Mouse (Mus musculus) CH12.LX (cell line): ENCODE results near the gene Lrrc4. TPM values are rescaled to one million over a fixed set of nuclear protein-coding genes. Genes with fewer than 3 reads are reported as not detected.

ENCODE experiments used
- DNase-seq: peaks from one replicate; pipeline ENCODE4 v3.0.0-alpha.2; 2013; ENCODE audit errors: extremely low read depth
- H3K27ac ChIP-seq: 2 replicates; pipeline ENCODE4 v1.5.1; 2012; ENCODE audit warnings: low read depth, mild to moderate bottlenecking, control low read depth, moderate library complexity; ENCODE audit not compliant: insufficient read depth
- H3K27me3 ChIP-seq: replicated peaks from 2 replicates; pipeline ENCODE3; 2012; ENCODE audit warnings: inconsistent platforms
- H3K36me3 ChIP-seq, 2 experiments: replicated peaks in 1 of 2; 2 replicates each; pipeline versions ENCODE3 to v1.6.1; 2012; ENCODE audit warnings: inconsistent platforms in 1 of 2, low read length in 1 of 2, mild to moderate bottlenecking in 1 of 2, mixed read lengths in 1 of 2, moderate library complexity in 1 of 2; ENCODE audit not compliant: control insufficient read depth in 1 of 2, insufficient read depth in 1 of 2
- H3K4me1 ChIP-seq, 2 experiments: 2 replicates each; pipeline ENCODE4 v1.6.1; 2012; ENCODE audit warnings: inconsistent platforms in 1 of 2, moderate library complexity in 1 of 2; ENCODE audit not compliant: insufficient read depth in 2 of 2, control insufficient read depth in 1 of 2
- H3K4me2 ChIP-seq: 2 replicates; pipeline ENCODE4 v1.6.1; 2012; ENCODE audit warnings: low read depth, mild to moderate bottlenecking, control low read depth; ENCODE audit not compliant: poor library complexity, insufficient read depth, severe bottlenecking
- H3K4me3 ChIP-seq, 3 experiments: fragments of 150-350 bp in 1 of 3; sonication (generic) in 1 of 3; replicated peaks in 1 of 3; 2 replicates each; pipeline versions ENCODE3 to v1.5.1; 2011 to 2012; ENCODE audit warnings: low read depth in 2 of 3, low read length in 2 of 3, mild to moderate bottlenecking in 2 of 3, moderate library complexity in 2 of 3, control low read depth in 1 of 3, improper control_type of control experiment in 1 of 3, inconsistent platforms in 1 of 3, mixed read lengths in 1 of 3; ENCODE audit not compliant: poor library complexity in 1 of 3
- H3K79me2 ChIP-seq: replicated peaks from 2 replicates; pipeline ENCODE4 v1.6.1; 2012; ENCODE audit warnings: mild to moderate bottlenecking, moderate library complexity; ENCODE audit not compliant: control insufficient read depth, poor library complexity, insufficient read depth, severe bottlenecking; ENCODE audit errors: extremely low read depth
- H3K9ac ChIP-seq: 2 replicates; pipeline ENCODE4 v1.6.1; 2012; ENCODE audit warnings: low read depth, mild to moderate bottlenecking, control low read depth, moderate library complexity; ENCODE audit not compliant: insufficient read depth
- H3K9me3 ChIP-seq: replicated peaks from 2 replicates; pipeline ENCODE3; 2012; ENCODE audit warnings: low read length, inconsistent platforms, mixed read lengths
- CHD2 ChIP-seq: IDR thresholded peaks from 2 replicates; pipeline ENCODE4 v1.6.1; 2011; ENCODE audit warnings: low read length, improper control_type of control experiment
- E2F4 ChIP-seq: IDR thresholded peaks from 2 replicates; pipeline ENCODE4 v1.6.1; 2011; ENCODE audit warnings: low read depth, low read length, improper control_type of control experiment; ENCODE audit not compliant: insufficient replicate concordance
- ELF1 ChIP-seq: IDR thresholded peaks from 2 replicates; pipeline ENCODE4 v1.6.1; 2014; ENCODE audit warnings: low read depth, mild to moderate bottlenecking, inconsistent platforms, low read length, improper control_type of control experiment
- GABPA ChIP-seq: IDR thresholded peaks from 2 replicates; pipeline ENCODE4 v1.6.1; 2012; ENCODE audit warnings: low read depth, low read length, improper control_type of control experiment, inconsistent platforms; ENCODE audit not compliant: insufficient replicate concordance
- MAX ChIP-seq: IDR thresholded peaks from 2 replicates; pipeline ENCODE4 v1.6.1; 2011; ENCODE audit warnings: low read length, improper control_type of control experiment
- MAZ ChIP-seq: IDR thresholded peaks from 2 replicates; pipeline ENCODE4 v1.6.1; 2012; ENCODE audit warnings: low read depth, mild to moderate bottlenecking, inconsistent platforms, low read length, improper control_type of control experiment, moderate library complexity
- NELFE ChIP-seq: IDR thresholded peaks from 2 replicates; pipeline ENCODE4 v1.6.1; 2011; ENCODE audit warnings: low read depth, low read length, improper control_type of control experiment
- NRF1 ChIP-seq: IDR thresholded peaks from 2 replicates; pipeline ENCODE4 v1.6.1; 2014; ENCODE audit warnings: low read depth, mild to moderate bottlenecking, inconsistent platforms, low read length, improper control_type of control experiment, moderate library complexity
- PAX5 ChIP-seq: IDR thresholded peaks from 2 replicates; pipeline ENCODE4 v1.6.1; 2012; ENCODE audit warnings: low read length, inconsistent platforms, mixed read lengths
- POLR2A ChIP-seq: IDR thresholded peaks from 2 replicates; pipeline ENCODE4 v1.6.1; 2011; ENCODE audit warnings: low read depth, mild to moderate bottlenecking, improper control_type of control experiment, low read length
- RCOR1 ChIP-seq: conservative IDR thresholded peaks from 2 replicates; pipeline ENCODE4 v1.6.1; 2012; ENCODE audit warnings: low read depth, mild to moderate bottlenecking, inconsistent platforms, low read length, improper control_type of control experiment
- SIN3A ChIP-seq: IDR thresholded peaks from 2 replicates; pipeline ENCODE4 v1.6.1; 2012; ENCODE audit warnings: low read length, improper control_type of control experiment, inconsistent platforms
- USF1 ChIP-seq: IDR thresholded peaks from 2 replicates; pipeline ENCODE4 v1.6.1; 2014; ENCODE audit warnings: low read depth, mild to moderate bottlenecking, inconsistent platforms, low read length, improper control_type of control experiment
- ZC3H11A ChIP-seq: IDR thresholded peaks from 2 replicates; pipeline ENCODE4 v1.6.1; 2012; ENCODE audit warnings: low read depth, mild to moderate bottlenecking, inconsistent platforms, low read length, improper control_type of control experiment
- dilution Hi-C: fragments of 300-500 bp; cut with MboI; formaldehyde crosslinking; loops from 2 replicates; pipeline ENCODE4 v1.14.3; 2020; ENCODE audit warnings: low sequenced_read_pairs; ENCODE audit not compliant: extremely low pct_unique_long_range_greater_than_20kb, extremely low pct_ligation_motif_present
- in situ Hi-C: fragments of 300-500 bp; cut with MboI; formaldehyde crosslinking; loops from 3 replicates; pipeline ENCODE4 v1.14.3; 2019; ENCODE audit warnings: low sequenced_read_pairs, low pct_ligation_motif_present, low pct_unique_long_range_greater_than_20kb, mixed read lengths
- polyA plus RNA-seq: library from polyadenylated mRNA; unstranded; fragments of >175 nt; gene quantifications from 2 replicates; pipeline ENCODE4 v1.2.1, GENCODE M21; 2012; ENCODE audit warnings: low read depth; ENCODE audit not compliant: insufficient read length
- total RNA-seq, 2 experiments: library from RNA; depleted of rRNA; stranded (reverse); fragments of 300-350 nt in 1 of 2; fragments of >200 nt in 1 of 2; gene quantifications; 2 replicates each; pipeline ENCODE4 v1.2.3; 2012 to 2014

The Lrrc4 gene
- total and polyA plus RNA-seq, 3 experiments, result 0.09 to 0.55 TPM; not detected in 1

DNA sequence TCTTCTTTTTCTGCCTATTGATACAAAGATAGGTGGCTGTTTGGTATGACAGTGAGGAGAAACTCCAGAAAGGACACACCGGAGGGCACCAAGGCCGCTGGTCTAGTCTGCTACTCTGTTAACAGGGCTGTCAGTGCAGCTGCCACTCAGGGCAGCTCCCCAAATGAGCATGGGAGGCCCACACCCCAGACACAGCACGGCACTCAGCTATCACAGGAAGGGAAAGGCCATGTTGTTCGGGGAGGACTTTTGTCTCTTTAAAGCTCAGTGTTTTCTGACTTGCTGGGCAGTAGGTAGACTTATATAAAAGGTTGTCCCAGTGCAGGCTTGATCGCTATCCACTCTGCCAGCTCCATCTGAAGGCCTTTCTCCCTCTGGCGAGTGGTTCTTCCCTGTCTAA is 44.4 kb downstream of the Lrrc4 start:
- Histone ChIP-seq H3K79me2 (no peaks in the 10 kb centered on the region), H3K9ac (no peak overlapping the region), H3K27me3 (no peaks in the 10 kb centered on the region), H3K27ac (no peak overlapping the region)
- in situ Hi-C loops (no loop called here), dilution Hi-C loops (no loop called here)
- TF ChIP-seq POLR2A (no peak), GABPA (no peak), E2F4 (no peak), MAX (no peak), ELF1 (no peak), RCOR1 (no peak), PAX5 (no peak)
- TF ChIP-seq, all 38 proteins: peak for 0
- H3K4me3 ChIP-seq, result no peak overlapping the region
- no peaks in the 10 kb centered on the region for H3K9me3 ChIP-seq
- no peak for DNase-seq
- no peaks in the 10 kb centered on the region for H3K4me1 ChIP-seq
- peaks cover 32 to 89% of the 10 kb centered on the region in 2 experiments for H3K36me3 ChIP-seq
- no peak overlapping the region for H3K4me2 ChIP-seq

DNA sequence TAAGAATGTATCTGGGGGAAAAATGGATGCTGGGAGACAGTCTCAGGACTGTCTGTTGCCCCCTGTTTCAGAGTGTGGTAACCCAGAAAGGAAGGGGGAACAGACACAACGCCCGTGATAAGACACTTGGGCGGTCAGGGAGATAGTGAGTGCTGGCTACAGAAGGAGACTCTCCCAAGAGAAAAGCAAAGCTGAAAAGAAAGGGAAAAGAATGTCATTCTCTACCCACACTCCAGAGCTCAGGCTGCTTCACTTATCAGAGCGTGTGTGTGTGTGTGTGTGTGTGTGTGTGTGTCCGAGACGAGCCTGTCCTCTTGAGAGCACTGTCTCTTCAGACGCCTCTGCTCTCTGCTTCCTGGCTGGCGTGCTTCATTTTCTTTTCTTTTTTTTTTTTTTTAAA is 45.8 kb downstream of the Lrrc4 start:
- no peaks in the 10 kb centered on the region for H3K9me3 ChIP-seq
- H3K27ac ChIP-seq, result no peak overlapping the region
- no peaks in the 10 kb centered on the region for H3K4me1 ChIP-seq
- peaks cover 28 to 92% of the 10 kb centered on the region in 2 experiments for H3K36me3 ChIP-seq
- H3K4me2 ChIP-seq, result no peak overlapping the region
- no peaks in the 10 kb centered on the region for H3K79me2 ChIP-seq
- no peak overlapping the region for H3K9ac ChIP-seq
- in situ Hi-C loops (no loop called here), dilution Hi-C loops (no loop called here)
- DNase-seq, result no peak
- no peak overlapping the region for H3K4me3 ChIP-seq
- TF ChIP-seq CHD2 (no peak), NELFE (no peak), MAX (no peak), NRF1 (no peak), ZC3H11A (no peak)
- H3K27me3 ChIP-seq, result no peaks in the 10 kb centered on the region

DNA sequence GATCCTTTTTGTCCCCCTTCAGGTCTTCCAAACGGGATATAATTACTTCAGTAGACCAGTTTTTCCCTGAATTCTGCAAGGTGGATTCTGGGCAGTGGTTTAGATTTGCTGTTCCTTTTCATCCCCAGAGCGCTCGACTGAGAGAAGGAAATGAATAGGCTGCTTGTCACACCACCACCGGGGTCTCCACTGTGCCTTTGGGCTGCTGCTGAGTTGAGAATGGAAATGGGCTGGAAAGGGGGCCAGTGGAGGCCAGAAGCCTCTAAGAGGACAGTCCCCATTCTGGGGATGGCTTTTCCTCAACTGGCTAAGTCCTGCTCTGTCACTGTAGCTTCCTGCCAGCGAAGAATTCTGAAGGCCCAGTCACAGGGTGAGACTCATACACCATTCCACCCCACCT is 47.6 kb downstream of the Lrrc4 start:
- in situ Hi-C loops, result no loop called here
- Histone ChIP-seq H3K9me3 (no peaks in the 10 kb centered on the region), H3K9ac (no peak overlapping the region), H3K79me2 (no peaks in the 10 kb centered on the region), H3K4me2 (no peak overlapping the region), H3K36me3 (peaks cover 24 to 88% of the 10 kb centered on the region in 2 experiments)
- dilution Hi-C loops, result no loop called here
- no peak for TF ChIP-seq USF1
- no peak for TF ChIP-seq MAZ
- no peak for TF ChIP-seq SIN3A
- TF ChIP-seq, all 38 proteins: peak for 0
- Histone ChIP-seq H3K4me3 (no peak overlapping the region), H3K27me3 (no peaks in the 10 kb centered on the region), H3K27ac (no peak overlapping the region), H3K4me1 (no peaks in the 10 kb centered on the region)
- no peak for DNase-seq
